Mouse (Mus musculus) G1E-ER4 (cell line): ENCODE measurements around the gene Ninj1. TPM values are rescaled to one million over a fixed set of nuclear protein-coding genes. Genes with fewer than 3 reads are reported as not detected.

Source experiments
- GATA1 ChIP-seq: IDR thresholded peaks from one replicate; pipeline ENCODE4 v1.8.0; 2012; ENCODE audit warnings: low read length, inconsistent platforms
- polyA plus RNA-seq: library from polyadenylated mRNA; stranded (reverse); fragments of >175 nt; gene quantifications from 2 replicates; pipeline ENCODE4 v1.2.3, GENCODE M21; 2012

The Ninj1 gene
- 51.9 and 59.0 TPM in 2 replicates for polyA plus RNA-seq

- no peak for TF ChIP-seq GATA1
Measured at GRCm38 (mm10) chr13:49187288-49188218, at the start of gene Ninj1. TSS of gene Ninj1 (plus strand) at chr13:49187485.

- TF ChIP-seq GATA1 = no peak
Measured at GRCm38 (mm10) chr13:49140567-49140966, 46.7 kb upstream of the Ninj1 start.

GRCm38 (mm10) chr13:49142396-49142795, 44.9 kb upstream of the Ninj1 start:
- TF ChIP-seq GATA1 = no peak

GRCm38 (mm10) chr13:49143323-49143722, 44.0 kb upstream of the Ninj1 start:
- no peak for TF ChIP-seq GATA1

- no peak for TF ChIP-seq GATA1
Measured at GRCm38 (mm10) chr13:49144451-49144850, 42.8 kb upstream of the Ninj1 start.

- no peak for TF ChIP-seq GATA1
Measured at GRCm38 (mm10) chr13:49145396-49145795, 41.9 kb upstream of the Ninj1 start.

GRCm38 (mm10) chr13:49146040-49146697, 41.1 kb upstream of the Ninj1 start:
- TF ChIP-seq GATA1 = no peak

GRCm38 (mm10) chr13:49146698-49147006, 40.6 kb upstream of the Ninj1 start:
- no peak for TF ChIP-seq GATA1

GRCm38 (mm10) chr13:49147007-49147857, 40.1 kb upstream of the Ninj1 start:
- TF ChIP-seq GATA1 = no peak

- TF ChIP-seq GATA1 = no peak
Measured at GRCm38 (mm10) chr13:49147858-49148226, 39.4 kb upstream of the Ninj1 start, which contains the start of gene Wnk2. TSS of gene Wnk2 (minus strand) at chr13:49148014.

- no peak for TF ChIP-seq GATA1
Measured at GRCm38 (mm10) chr13:49148687-49149086, 38.6 kb upstream of the Ninj1 start.

- TF ChIP-seq GATA1 = no peak
Measured at GRCm38 (mm10) chr13:49154028-49154427, 33.3 kb upstream of the Ninj1 start.

- no peak for TF ChIP-seq GATA1
Measured at GRCm38 (mm10) chr13:49154621-49155020, 32.7 kb upstream of the Ninj1 start.

GRCm38 (mm10) chr13:49156645-49157044, 30.6 kb upstream of the Ninj1 start:
- no peak for TF ChIP-seq GATA1

GRCm38 (mm10) chr13:49158040-49158713, 29.1 kb upstream of the Ninj1 start:
- TF ChIP-seq GATA1 = no peak
